Mouse (Mus musculus): ENCODE measurements around the gene Dad1. TPM values are rescaled to one million over a fixed set of nuclear protein-coding genes. Genes with fewer than 3 reads are reported as not detected.

Dad1 gene
- polyA plus RNA-seq, 1 experiment: 295 TPM

GRCm38 (mm10) chr14:54206750-54207550 is 47.0 kb downstream of the Dad1 start:
- no peak for DNase-seq (ENCODE audit: low spot score)

- no peak for DNase-seq (ENCODE audit: low spot score)
These were observed 47.6 kb downstream of the Dad1 start for GRCm38 (mm10) chr14:54206309-54206708.

GRCm38 (mm10) chr14:54205904-54206303 is 48.0 kb downstream of the Dad1 start:
- DNase-seq (ENCODE audit: low spot score): no peak

- DNase-seq (ENCODE audit: low spot score): no peak
These were observed 49.1 kb downstream of the Dad1 start for GRCm38 (mm10) chr14:54204786-54205185.

- no peak for DNase-seq (ENCODE audit: low spot score)
These were observed 49.6 kb downstream of the Dad1 start for GRCm38 (mm10) chr14:54204311-54204710.

GRCm38 (mm10) chr14:54203776-54204175 is 50.1 kb downstream of the Dad1 start:
- DNase-seq (ENCODE audit: low spot score): no peak

- DNase-seq (ENCODE audit: low spot score): no peak
These were observed 50.7 kb downstream of the Dad1 start for GRCm38 (mm10) chr14:54203207-54203606.

GRCm38 (mm10) chr14:54200363-54200762 is 53.5 kb downstream of the Dad1 start:
- DNase-seq (ENCODE audit: low spot score): no peak

GRCm38 (mm10) chr14:54199662-54200061 is 54.2 kb downstream of the Dad1 start:
- no peak for DNase-seq (ENCODE audit: low spot score)

- DNase-seq (ENCODE audit: low spot score): no peak
These were observed 56.2 kb downstream of the Dad1 start for GRCm38 (mm10) chr14:54197740-54198139.

GRCm38 (mm10) chr14:54195838-54196423 is 58.0 kb downstream of the Dad1 start:
- no peak for DNase-seq (ENCODE audit: low spot score)

- no peak for DNase-seq (ENCODE audit: low spot score)
These were observed 60.4 kb downstream of the Dad1 start for GRCm38 (mm10) chr14:54193354-54194133.

GRCm38 (mm10) chr14:54192462-54192847 is 61.4 kb downstream of the Dad1 start:
- no peak for DNase-seq (ENCODE audit: low spot score)

- no peak for DNase-seq (ENCODE audit: low spot score)
These were observed 62.1 kb downstream of the Dad1 start for GRCm38 (mm10) chr14:54191594-54192461.

GRCm38 (mm10) chr14:54191026-54191390 is 62.9 kb downstream of the Dad1 start:
- DNase-seq (ENCODE audit: low spot score): no peak

GRCm38 (mm10) chr14:54190305-54191025 is 63.4 kb downstream of the Dad1 start:
- DNase-seq (ENCODE audit: low spot score): no peak

- no peak for DNase-seq (ENCODE audit: low spot score)
These were observed 64.6 kb downstream of the Dad1 start for GRCm38 (mm10) chr14:54189255-54189654.

GRCm38 (mm10) chr14:54187211-54187610 is 66.7 kb downstream of the Dad1 start:
- no peak for DNase-seq (ENCODE audit: low spot score)

All from urinary bladder, adult 2 months (tissue).